Mouse (Mus musculus): ENCODE results near the gene Spast.

Gene Spast

DNA sequence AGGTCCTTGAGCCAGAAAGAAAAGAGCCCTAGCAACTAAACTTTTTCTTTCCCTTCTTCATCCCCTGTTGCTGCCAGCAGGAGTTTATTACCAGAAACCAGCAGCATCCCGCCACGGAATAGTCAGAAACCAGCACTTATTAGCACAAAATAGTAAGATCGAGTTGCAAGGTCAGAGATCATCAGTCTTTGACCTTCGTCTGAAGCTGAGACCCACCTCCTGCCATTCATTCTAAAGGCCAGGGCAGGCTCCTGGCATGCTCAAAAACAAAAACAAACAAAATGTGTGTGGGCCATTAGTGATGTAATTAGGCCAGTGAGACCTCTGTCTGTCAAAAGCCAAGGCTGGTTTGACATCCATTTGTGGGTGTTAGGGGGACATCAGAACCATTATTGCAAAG, 79.4 kb downstream of the Spast start:
- no peak for DNase-seq (ENCODE audit: extremely low read depth, insufficient read length, low spot score)

DNA sequence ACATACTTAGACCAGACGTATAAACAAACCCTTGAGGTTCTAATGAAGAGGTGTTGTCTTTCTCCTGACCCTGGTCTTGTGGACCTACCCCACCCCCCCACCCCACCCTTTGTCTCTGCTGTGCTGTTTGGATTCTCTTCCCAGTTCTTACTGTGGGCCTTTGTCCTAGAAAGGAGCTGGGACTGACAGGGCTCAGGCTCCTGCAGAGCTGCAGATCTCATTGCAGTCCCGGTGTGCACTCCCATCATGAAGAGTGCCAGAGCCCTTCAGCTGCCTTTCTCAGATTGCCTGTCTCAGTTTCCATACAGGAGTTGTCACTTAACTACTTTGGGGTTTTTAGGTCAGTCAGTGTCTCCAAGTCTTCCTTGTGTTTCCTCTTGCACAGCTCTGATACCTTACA, 81.9 kb downstream of the Spast start:
- DNase-seq (ENCODE audit: extremely low read depth, insufficient read length, low spot score), result no peak

DNA sequence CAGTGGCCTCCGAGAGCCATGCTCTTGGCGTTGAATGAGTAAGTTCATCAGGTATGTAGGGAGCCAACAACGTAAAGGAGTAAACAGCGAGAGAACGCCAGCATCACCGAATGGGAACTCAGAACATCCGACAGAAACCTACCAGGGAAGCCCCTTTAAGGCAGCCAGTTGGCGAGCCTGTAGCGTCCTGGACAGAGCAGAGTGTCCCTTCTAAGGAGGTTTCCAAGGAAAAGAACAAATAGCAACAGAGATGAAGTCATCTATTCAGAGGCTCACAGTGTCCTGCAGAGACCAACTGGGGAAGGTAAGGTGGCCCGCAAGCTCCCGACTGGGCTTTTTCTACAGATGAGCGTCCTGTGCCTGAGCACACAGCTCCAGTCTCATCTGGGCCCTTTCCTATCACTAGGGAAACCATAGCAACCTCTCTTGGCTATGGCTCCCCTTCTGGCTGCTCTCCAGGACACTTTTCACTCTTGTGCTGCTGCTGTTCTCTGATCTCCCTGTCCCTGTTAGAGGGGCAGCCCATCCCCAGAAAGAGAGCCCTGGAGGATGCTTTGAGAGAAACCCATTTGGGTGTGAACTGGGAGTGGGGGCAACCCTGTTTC, 85.7 kb downstream of the Spast start:
- DNase-seq (ENCODE audit: extremely low read depth, insufficient read length, low spot score), result no peak

DNA sequence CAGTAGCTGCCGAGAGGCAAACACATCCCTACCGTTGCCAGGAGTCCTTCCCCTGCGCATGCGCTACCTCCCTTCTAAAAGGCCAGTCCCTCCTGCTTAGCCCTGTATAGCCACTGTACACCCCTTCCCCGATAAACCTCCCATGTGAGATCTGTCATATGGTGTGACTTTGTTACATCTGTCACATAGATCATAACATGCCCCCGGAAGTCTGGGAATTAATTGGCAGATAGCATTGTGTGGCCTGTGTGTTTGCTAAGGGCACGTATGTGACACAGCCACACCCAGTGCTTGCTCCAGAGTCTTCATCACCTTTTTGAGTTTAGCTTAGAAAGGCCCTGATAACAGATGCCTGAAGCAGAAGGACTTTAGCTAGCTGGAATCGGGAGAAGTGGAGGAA, 91.3 kb downstream of the Spast start:
- no peak for DNase-seq (ENCODE audit: extremely low read depth, insufficient read length, low spot score)

DNA sequence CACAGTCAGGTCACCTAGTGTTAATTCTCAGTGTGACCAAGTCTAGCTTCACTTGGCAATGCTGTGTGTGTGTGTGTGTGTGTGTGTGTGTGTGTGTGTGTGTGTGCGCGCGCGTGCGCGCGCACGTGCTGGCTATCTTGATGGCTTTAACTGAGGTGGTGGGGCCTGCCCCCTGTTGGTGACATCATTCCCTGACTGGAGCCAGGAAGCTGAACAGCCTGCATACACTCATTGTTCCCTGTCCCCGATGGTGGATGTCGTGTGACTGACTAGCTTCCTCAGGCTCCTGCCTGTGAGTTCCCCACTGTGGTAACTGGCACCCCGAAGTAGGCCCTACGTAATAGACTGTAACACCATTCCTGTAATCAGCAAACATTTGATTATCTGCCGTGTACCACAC, 92.7 kb downstream of the Spast start:
- no peak for DNase-seq (ENCODE audit: extremely low read depth, insufficient read length, low spot score)

DNA sequence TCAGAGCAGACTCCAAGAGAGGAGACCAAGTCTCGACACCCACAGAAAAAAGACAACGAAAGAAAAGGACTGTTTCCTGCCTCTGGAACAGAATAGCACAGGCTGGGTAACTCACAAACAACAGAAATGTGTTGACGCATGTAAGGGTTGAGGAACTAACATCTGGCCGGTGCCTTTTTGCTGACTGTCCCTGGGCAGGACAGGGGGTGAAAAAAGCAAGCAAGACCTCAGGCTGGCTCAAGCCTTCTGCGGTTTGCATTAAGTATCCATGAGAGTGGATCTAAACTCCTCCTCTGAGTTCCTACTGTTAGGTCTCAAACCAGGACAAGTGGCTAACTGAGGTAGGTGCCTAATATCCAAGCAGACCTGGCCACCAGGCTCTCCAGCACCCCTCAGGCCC, 93.8 kb downstream of the Spast start:
- DNase-seq (ENCODE audit: extremely low read depth, insufficient read length, low spot score), result no peak

DNA sequence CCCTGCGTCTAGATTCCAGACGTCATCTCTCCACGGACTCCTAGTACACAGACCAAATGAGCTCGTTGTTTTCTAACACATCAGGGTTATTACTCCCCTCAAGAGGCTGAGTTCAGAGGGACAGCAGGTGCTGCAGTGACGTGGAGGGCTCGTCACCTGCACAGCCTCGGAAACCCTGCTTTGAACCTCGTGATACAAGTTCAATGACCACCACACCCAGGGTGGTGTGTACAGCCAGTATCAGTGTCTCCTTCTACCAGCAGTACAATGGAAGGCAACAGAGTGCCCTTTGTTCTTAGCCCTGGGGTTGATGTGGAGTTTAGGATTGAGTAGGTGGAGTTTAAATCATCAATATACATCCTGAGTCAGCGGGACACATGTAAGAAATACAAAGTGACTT, 99.0 kb downstream of the Spast start:
- no peak for DNase-seq (ENCODE audit: extremely low read depth, insufficient read length, low spot score)

DNA sequence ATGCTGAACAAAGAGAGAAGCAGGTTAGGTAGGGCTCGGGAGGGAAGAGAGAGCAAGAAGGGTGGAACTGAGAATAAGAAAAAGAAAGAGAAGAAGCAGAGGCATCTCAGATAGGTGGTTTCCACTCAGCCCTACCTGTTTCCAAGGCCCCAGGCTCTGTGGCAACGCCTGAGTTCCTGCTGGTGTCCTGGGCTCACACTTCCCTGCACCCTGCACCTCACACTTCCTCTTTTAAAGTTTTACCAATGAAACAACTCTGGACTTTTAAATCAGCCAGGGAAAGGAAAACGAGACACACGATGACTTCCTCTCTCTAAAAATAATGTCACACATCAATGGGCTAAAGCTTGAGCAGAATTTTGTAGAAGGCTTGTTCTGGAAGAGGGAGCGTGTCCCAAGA, 101.7 kb downstream of the Spast start:
- DNase-seq (ENCODE audit: extremely low read depth, insufficient read length, low spot score), result no peak
